Mouse (Mus musculus): ENCODE measurements at regions not wholly inside any gene's neighbourhood (a gene's known extent, or its start where the extent isn't known, plus 50 kb on each side); places are given as distances from the start of the nearest gene placed in this dataset.
"Not testable (repeated sequence)": the region's sequence is repeated elsewhere in the genome, so short reads cannot be mapped to it uniquely, and the experiment has no call there.

DNA sequence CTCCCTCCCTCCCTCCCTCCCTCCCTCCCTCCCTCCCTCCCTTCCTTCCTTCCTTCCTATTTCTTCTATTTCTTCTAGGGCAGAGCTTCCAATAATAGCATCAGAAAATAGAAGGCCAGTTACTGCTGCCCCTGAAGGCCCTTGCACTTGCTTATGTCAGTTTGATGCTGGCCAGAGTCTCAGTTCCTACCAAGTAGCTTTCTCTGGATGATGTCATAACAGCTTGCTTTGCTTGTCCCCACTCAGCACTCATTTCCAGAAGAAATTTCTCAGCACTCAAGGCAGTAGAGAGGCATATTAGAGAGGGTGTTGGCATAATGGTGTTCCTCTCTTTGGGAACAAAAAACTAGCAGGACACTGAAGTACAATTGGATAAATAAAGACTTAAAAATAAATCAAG, 811.6 kb upstream of the 4930444P10Rik start:
- H3K9me3 ChIP-seq (ENCODE audit: control insufficient read depth, low read length) = no peaks in the 10 kb centered on the region
- H3K4me3 ChIP-seq (ENCODE audit: low read depth, low read length) = no peak overlapping the region
- no peak for ATAC-seq (replicated peaks; ENCODE audit: low FRiP score)
- H3K4me2 ChIP-seq = no peak overlapping the region
- no peak overlapping the region for H3K9ac ChIP-seq (ENCODE audit: low read depth, low read length)
- H3K4me1 ChIP-seq (replicated peaks; ENCODE audit: control insufficient read depth, insufficient read depth, low read length) = no peaks in the 10 kb centered on the region
- no peak for DNase-seq (ENCODE audit: low spot score)
- no peaks in the 10 kb centered on the region for H3K36me3 ChIP-seq (ENCODE audit: control insufficient read depth, insufficient read depth, low read length)
- no peaks in the 10 kb centered on the region for H3K27me3 ChIP-seq (replicated peaks; ENCODE audit: control insufficient read depth, insufficient read depth, low read length)
- H3K27ac ChIP-seq (ENCODE audit: low read depth, low read length) = no peak overlapping the region

DNA sequence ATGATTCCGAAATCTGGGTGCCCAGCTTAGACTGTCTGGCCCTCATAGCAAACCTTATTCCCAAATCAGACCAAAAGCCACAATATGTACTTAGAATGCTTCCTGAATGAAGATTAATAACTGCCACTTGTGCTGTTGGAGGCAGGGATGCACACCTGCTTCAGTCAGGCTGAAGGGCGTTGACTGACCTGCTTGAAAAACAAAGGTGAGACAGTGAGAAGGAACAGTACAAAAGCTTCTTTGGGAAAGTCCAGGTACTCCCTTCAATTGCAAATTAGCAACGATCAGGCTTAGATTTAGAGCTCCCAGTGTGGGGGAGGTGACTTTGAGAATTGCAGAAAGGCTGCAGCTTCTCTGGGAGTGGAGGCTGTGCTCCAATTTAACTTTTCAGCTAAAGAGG, 775.3 kb upstream of the 4930444P10Rik start:
- not testable (repeated sequence) for H3K36me3 ChIP-seq (ENCODE audit: control insufficient read depth, insufficient read depth, low read length)

GRCm38 (mm10) chr1:16867086-16867835, 774.1 kb upstream of the 4930444P10Rik start:
- not testable (repeated sequence) for DNase-seq (ENCODE audit: low spot score); H3K4me3 ChIP-seq (ENCODE audit: low read depth, low read length); H3K9ac ChIP-seq (ENCODE audit: low read depth, low read length); H3K9me3 ChIP-seq (ENCODE audit: control insufficient read depth, low read length); H3K4me2 ChIP-seq; H3K4me1 ChIP-seq (replicated peaks; ENCODE audit: control insufficient read depth, insufficient read depth, low read length); H3K36me3 ChIP-seq (ENCODE audit: control insufficient read depth, insufficient read depth, low read length); H3K27me3 ChIP-seq (replicated peaks; ENCODE audit: control insufficient read depth, insufficient read depth, low read length); ATAC-seq (replicated peaks; ENCODE audit: low FRiP score); H3K27ac ChIP-seq (ENCODE audit: low read depth, low read length)
- 73% methylated on average over 6 of the region's 6 CpGs for WGBS

More for the DNA sequence above, 775.3 kb upstream of the 4930444P10Rik start:
- H3K4me2 ChIP-seq; H3K9ac ChIP-seq (ENCODE audit: low read depth, low read length); H3K4me3 ChIP-seq (ENCODE audit: low read depth, low read length); H3K4me1 ChIP-seq (replicated peaks; ENCODE audit: control insufficient read depth, insufficient read depth, low read length); ATAC-seq (replicated peaks; ENCODE audit: low FRiP score); H3K9me3 ChIP-seq (ENCODE audit: control insufficient read depth, low read length); DNase-seq (ENCODE audit: low spot score); H3K27ac ChIP-seq (ENCODE audit: low read depth, low read length); H3K27me3 ChIP-seq (replicated peaks; ENCODE audit: control insufficient read depth, insufficient read depth, low read length): not testable (repeated sequence)
- 69% methylated on average over 3 of the region's 3 CpGs for WGBS

DNA sequence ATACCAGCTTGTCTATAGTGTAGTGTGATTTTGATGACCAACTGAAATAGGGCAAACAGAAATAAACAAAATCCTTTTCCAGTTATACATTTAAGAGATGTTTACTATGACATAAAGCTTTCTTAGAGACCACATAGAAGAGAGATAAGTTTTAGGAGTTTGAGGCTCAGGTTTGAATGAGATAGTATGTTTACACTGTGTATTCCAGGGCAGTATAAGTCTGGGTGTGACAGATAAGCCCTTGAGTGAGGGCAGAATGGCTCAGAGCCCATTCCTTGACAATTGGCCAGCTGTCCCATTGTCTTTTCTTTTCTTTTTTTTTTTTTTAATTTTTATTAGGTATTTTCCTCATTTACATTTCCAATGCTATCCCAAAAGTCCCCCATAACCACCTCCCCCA, 744.0 kb upstream of the 4930444P10Rik start:
- Histone ChIP-seq H3K9ac (ENCODE audit: low read depth, low read length) (no peak overlapping the region), H3K27me3 (replicated peaks; ENCODE audit: control insufficient read depth, insufficient read depth, low read length) (no peaks in the 10 kb centered on the region), H3K4me2 (no peak overlapping the region), H3K27ac (ENCODE audit: low read depth, low read length) (no peak overlapping the region), H3K4me1 (replicated peaks; ENCODE audit: control insufficient read depth, insufficient read depth, low read length) (no peaks in the 10 kb centered on the region), H3K4me3 (ENCODE audit: low read depth, low read length) (no peak overlapping the region), H3K36me3 (ENCODE audit: control insufficient read depth, insufficient read depth, low read length) (no peaks in the 10 kb centered on the region), H3K9me3 (ENCODE audit: control insufficient read depth, low read length) (no peaks in the 10 kb centered on the region)
- DNase-seq (ENCODE audit: low spot score) = no peak
- ATAC-seq (replicated peaks; ENCODE audit: low FRiP score) = no peak

GRCm38 (mm10) chr1:16824709-16825108, 731.6 kb upstream of the 4930444P10Rik start:
- H3K9me3 ChIP-seq (ENCODE audit: control insufficient read depth, low read length); ATAC-seq (replicated peaks; ENCODE audit: low FRiP score): not testable (repeated sequence)
- WGBS = 77% methylated on average over 4 of the region's 4 CpGs

GRCm38 (mm10) chr1:16824057-16824456, 730.9 kb upstream of the 4930444P10Rik start:
- Histone ChIP-seq H3K9me3 (ENCODE audit: control insufficient read depth, low read length) (no peaks in the 10 kb centered on the region), H3K27me3 (replicated peaks; ENCODE audit: control insufficient read depth, insufficient read depth, low read length) (no peaks in the 10 kb centered on the region), H3K4me1 (replicated peaks; ENCODE audit: control insufficient read depth, insufficient read depth, low read length) (no peaks in the 10 kb centered on the region), H3K36me3 (ENCODE audit: control insufficient read depth, insufficient read depth, low read length) (no peaks in the 10 kb centered on the region), H3K4me3 (ENCODE audit: low read depth, low read length) (no peak overlapping the region), H3K4me2 (no peak overlapping the region), H3K9ac (ENCODE audit: low read depth, low read length) (no peak overlapping the region), H3K27ac (ENCODE audit: low read depth, low read length) (no peak overlapping the region)
- ATAC-seq (replicated peaks; ENCODE audit: low FRiP score) = no peak
- DNase-seq (ENCODE audit: low spot score) = no peak
- WGBS = 67% methylated on average over 3 of the region's 3 CpGs

More at GRCm38 (mm10) chr1:16824709-16825108, 731.6 kb upstream of the 4930444P10Rik start:
- H3K27ac ChIP-seq (ENCODE audit: low read depth, low read length); H3K4me1 ChIP-seq (replicated peaks; ENCODE audit: control insufficient read depth, insufficient read depth, low read length); H3K4me2 ChIP-seq; H3K36me3 ChIP-seq (ENCODE audit: control insufficient read depth, insufficient read depth, low read length); H3K4me3 ChIP-seq (ENCODE audit: low read depth, low read length); H3K27me3 ChIP-seq (replicated peaks; ENCODE audit: control insufficient read depth, insufficient read depth, low read length); DNase-seq (ENCODE audit: low spot score); H3K9ac ChIP-seq (ENCODE audit: low read depth, low read length): not testable (repeated sequence)

GRCm38 (mm10) chr1:16821186-16821585, 728.1 kb upstream of the 4930444P10Rik start:
- H3K4me2 ChIP-seq = no peak overlapping the region
- DNase-seq (ENCODE audit: low spot score) (no peak), ATAC-seq (replicated peaks; ENCODE audit: low FRiP score) (no peak)
- H3K9ac ChIP-seq (ENCODE audit: low read depth, low read length) = no peak overlapping the region
- no peak overlapping the region for H3K4me3 ChIP-seq (ENCODE audit: low read depth, low read length)
- no peaks in the 10 kb centered on the region for H3K36me3 ChIP-seq (ENCODE audit: control insufficient read depth, insufficient read depth, low read length)
- WGBS = 53% methylated on average over 2 of the region's 2 CpGs
- no peaks in the 10 kb centered on the region for H3K9me3 ChIP-seq (ENCODE audit: control insufficient read depth, low read length)
- H3K4me1 ChIP-seq (replicated peaks; ENCODE audit: control insufficient read depth, insufficient read depth, low read length) = no peaks in the 10 kb centered on the region
- no peaks in the 10 kb centered on the region for H3K27me3 ChIP-seq (replicated peaks; ENCODE audit: control insufficient read depth, insufficient read depth, low read length)
- no peak overlapping the region for H3K27ac ChIP-seq (ENCODE audit: low read depth, low read length)

DNA sequence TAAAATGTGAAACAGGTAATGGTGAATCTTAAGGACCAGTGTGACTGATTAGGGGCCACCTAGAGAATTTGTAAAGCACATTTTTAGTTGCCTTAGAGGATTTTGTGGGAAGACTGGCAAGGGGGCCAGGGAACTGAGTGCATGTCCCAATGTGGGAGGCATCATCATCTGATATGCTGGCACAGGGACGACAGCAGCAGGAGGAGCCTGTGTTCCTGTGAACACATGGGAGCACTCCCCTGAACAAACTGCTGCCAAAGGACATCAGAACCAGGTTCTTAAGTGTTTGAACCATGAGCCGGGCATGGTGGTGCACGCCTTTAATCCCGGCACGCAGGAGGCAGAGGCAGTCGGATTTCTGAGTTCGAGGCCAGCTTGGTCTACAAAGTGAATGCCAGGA, 723.4 kb upstream of the 4930444P10Rik start:
- Histone ChIP-seq H3K27me3 (replicated peaks; ENCODE audit: control insufficient read depth, insufficient read depth, low read length) (no peaks in the 10 kb centered on the region), H3K4me3 (ENCODE audit: low read depth, low read length) (no peak overlapping the region), H3K27ac (ENCODE audit: low read depth, low read length) (no peak overlapping the region), H3K36me3 (ENCODE audit: control insufficient read depth, insufficient read depth, low read length) (no peaks in the 10 kb centered on the region), H3K9me3 (ENCODE audit: control insufficient read depth, low read length) (no peaks in the 10 kb centered on the region), H3K9ac (ENCODE audit: low read depth, low read length) (no peak overlapping the region), H3K4me1 (replicated peaks; ENCODE audit: control insufficient read depth, insufficient read depth, low read length) (no peaks in the 10 kb centered on the region), H3K4me2 (no peak overlapping the region)
- ATAC-seq (replicated peaks; ENCODE audit: low FRiP score) (no peak), DNase-seq (ENCODE audit: low spot score) (peak; percentile 9)
- WGBS = 85% methylated on average over 7 of the region's 7 CpGs

GRCm38 (mm10) chr1:16815731-16816130, 722.6 kb upstream of the 4930444P10Rik start:
- DNase-seq (ENCODE audit: low spot score) = no peak
- no peak overlapping the region for H3K9ac ChIP-seq (ENCODE audit: low read depth, low read length)
- H3K4me1 ChIP-seq (replicated peaks; ENCODE audit: control insufficient read depth, insufficient read depth, low read length) = no peaks in the 10 kb centered on the region
- no peak for ATAC-seq (replicated peaks; ENCODE audit: low FRiP score)
- H3K36me3 ChIP-seq (ENCODE audit: control insufficient read depth, insufficient read depth, low read length) = no peaks in the 10 kb centered on the region
- no peak overlapping the region for H3K4me2 ChIP-seq
- no peaks in the 10 kb centered on the region for H3K27me3 ChIP-seq (replicated peaks; ENCODE audit: control insufficient read depth, insufficient read depth, low read length)
- H3K27ac ChIP-seq (ENCODE audit: low read depth, low read length) = no peak overlapping the region
- H3K4me3 ChIP-seq (ENCODE audit: low read depth, low read length) = no peak overlapping the region
- no peaks in the 10 kb centered on the region for H3K9me3 ChIP-seq (ENCODE audit: control insufficient read depth, low read length)

Data from liver, embryonic 11.5 days (tissue).